Mouse (Mus musculus): ENCODE measurements at regions not wholly inside any gene's neighbourhood (a gene's known extent, or its start where the extent isn't known, plus 50 kb on each side); places are given as distances from the start of the nearest gene placed in this dataset.

DNA sequence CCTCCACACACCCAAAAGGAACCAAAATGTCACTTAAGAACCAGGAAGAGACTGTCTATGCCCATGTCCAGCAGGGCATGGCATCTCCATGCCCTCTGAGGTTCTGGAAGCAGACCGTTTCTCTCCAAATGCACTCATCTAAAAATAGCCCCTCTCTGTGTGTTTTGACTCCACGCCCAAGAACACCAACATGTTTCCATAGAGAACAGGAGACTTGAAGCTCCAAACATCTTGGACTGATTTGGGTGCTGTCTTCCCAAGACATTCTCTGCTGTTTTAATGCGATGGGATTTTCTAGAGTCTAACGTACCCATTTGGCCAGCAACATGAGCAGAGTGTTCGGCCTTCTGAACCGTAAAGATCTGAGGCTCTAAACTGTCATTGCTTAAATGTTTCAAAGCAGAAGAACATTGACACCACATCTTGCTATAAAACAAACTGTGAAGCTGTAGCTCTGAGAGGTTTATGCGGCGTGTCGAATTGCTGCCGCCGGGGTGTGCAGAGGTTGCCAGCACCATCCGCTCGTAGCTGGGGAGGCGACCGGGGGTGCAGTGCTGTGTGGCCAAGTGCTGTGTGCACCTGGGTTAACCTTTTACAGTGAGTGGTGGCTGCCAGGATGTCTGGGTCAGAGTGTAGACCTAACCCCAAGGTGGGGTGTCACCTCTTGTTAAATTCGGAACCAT is 78.8 kb upstream of the Actrt2 start:
- TF ChIP-seq GATA1 (IDR thresholded peaks at IDR 0.05; ENCODE audit: borderline replicate concordance, low read length) = no peak
- no peak for TF ChIP-seq FLI1 (IDR thresholded peaks at IDR 0.05; ENCODE audit: low read length)
